Mouse (Mus musculus): ENCODE measurements around the gene Zfp597. TPM values are rescaled to one million over a fixed set of nuclear protein-coding genes. Genes with fewer than 3 reads are reported as not detected.

Gene Zfp597
- 3.6 and 4.3 TPM in 2 replicates for polyA plus RNA-seq (2015; fragmentation: Nextera tagmentation; extraction: Ambion mirVana)

GRCm38 (mm10) chr16:3884201-3885064, at the start of gene Zfp597, which contains the start of gene Gm20695:
Gene Zfp597 (minus strand): TSS chr16:3884561.
Gene Gm20695 (plus strand): TSS chr16:3884648.
- Histone ChIP-seq H3K4me1 (ENCODE audit: control insufficient read depth, insufficient read depth, low read length) (peaks cover 12% of the 10 kb centered on the region), H3K4me3 (ENCODE audit: low read length) (peak within 1 kb of the TSS; percentile 98), H3K27ac (ENCODE audit: low read length) (peak within 1 kb of the TSS; percentile 96), H3K27me3 (replicated peaks; ENCODE audit: control insufficient read depth, insufficient read depth, low read length) (no peaks in the 10 kb centered on the region), H3K9me3 (ENCODE audit: control insufficient read depth, low read length) (no peaks in the 10 kb centered on the region), H3K9ac (ENCODE audit: low read depth, low read length) (peak within 1 kb of the TSS; percentile 93), H3K4me2 (ENCODE audit: low read depth, low read length) (peak within 1 kb of the TSS; percentile 63), H3K36me3 (ENCODE audit: control insufficient read depth, insufficient read depth, low read length) (no peaks in the 10 kb centered on the region)
- under 1% methylated on average over 79 of the region's 88 CpGs for WGBS
- ATAC-seq, result peak; percentile 99

- H3K27ac ChIP-seq (ENCODE audit: low read length), result no peak overlapping the region
- H3K36me3 ChIP-seq (ENCODE audit: control insufficient read depth, insufficient read depth, low read length), result peaks cover 13% of the 10 kb centered on the region
- WGBS, result 92% methylated on average over 1 of the region's 1 CpGs
- H3K27me3 ChIP-seq (replicated peaks; ENCODE audit: control insufficient read depth, insufficient read depth, low read length), result no peaks in the 10 kb centered on the region
- no peaks in the 10 kb centered on the region for H3K4me1 ChIP-seq (ENCODE audit: control insufficient read depth, insufficient read depth, low read length)
- no peak overlapping the region for H3K9ac ChIP-seq (ENCODE audit: low read depth, low read length)
- no peak overlapping the region for H3K4me3 ChIP-seq (ENCODE audit: low read length)
- H3K9me3 ChIP-seq (ENCODE audit: control insufficient read depth, low read length), result no peaks in the 10 kb centered on the region
- no peak for ATAC-seq
- no peak overlapping the region for H3K4me2 ChIP-seq (ENCODE audit: low read depth, low read length)
Measured at GRCm38 (mm10) chr16:3934091-3934490, 49.7 kb upstream of the Zfp597 start.

- 87% methylated on average over 6 of the region's 6 CpGs for WGBS
- Histone ChIP-seq H3K27me3 (replicated peaks; ENCODE audit: control insufficient read depth, insufficient read depth, low read length) (no peaks in the 10 kb centered on the region), H3K27ac (ENCODE audit: low read length) (no peak overlapping the region), H3K4me2 (ENCODE audit: low read depth, low read length) (no peak overlapping the region), H3K9ac (ENCODE audit: low read depth, low read length) (no peak overlapping the region), H3K36me3 (ENCODE audit: control insufficient read depth, insufficient read depth, low read length) (peaks cover 11% of the 10 kb centered on the region), H3K9me3 (ENCODE audit: control insufficient read depth, low read length) (no peaks in the 10 kb centered on the region), H3K4me3 (ENCODE audit: low read length) (no peak overlapping the region), H3K4me1 (ENCODE audit: control insufficient read depth, insufficient read depth, low read length) (no peaks in the 10 kb centered on the region)
- ATAC-seq, result no peak
Measured at GRCm38 (mm10) chr16:3933536-3933935, 49.2 kb upstream of the Zfp597 start.

- peaks cover 12% of the 10 kb centered on the region for H3K36me3 ChIP-seq (ENCODE audit: control insufficient read depth, insufficient read depth, low read length)
- H3K27me3 ChIP-seq (replicated peaks; ENCODE audit: control insufficient read depth, insufficient read depth, low read length), result no peaks in the 10 kb centered on the region
- no peak overlapping the region for H3K9ac ChIP-seq (ENCODE audit: low read depth, low read length)
- no peaks in the 10 kb centered on the region for H3K9me3 ChIP-seq (ENCODE audit: control insufficient read depth, low read length)
- ATAC-seq, result no peak
- H3K4me3 ChIP-seq (ENCODE audit: low read length), result no peak overlapping the region
- no peak overlapping the region for H3K27ac ChIP-seq (ENCODE audit: low read length)
- WGBS, result 76% methylated on average over 7 of the region's 7 CpGs
- H3K4me2 ChIP-seq (ENCODE audit: low read depth, low read length), result no peak overlapping the region
- H3K4me1 ChIP-seq (ENCODE audit: control insufficient read depth, insufficient read depth, low read length), result no peaks in the 10 kb centered on the region
Measured at GRCm38 (mm10) chr16:3929151-3929550, 44.8 kb upstream of the Zfp597 start.

GRCm38 (mm10) chr16:3928582-3928981, 44.2 kb upstream of the Zfp597 start:
- Histone ChIP-seq H3K4me1 (ENCODE audit: control insufficient read depth, insufficient read depth, low read length) (no peaks in the 10 kb centered on the region), H3K4me3 (ENCODE audit: low read length) (no peak overlapping the region), H3K9me3 (ENCODE audit: control insufficient read depth, low read length) (no peaks in the 10 kb centered on the region), H3K27ac (ENCODE audit: low read length) (no peak overlapping the region), H3K4me2 (ENCODE audit: low read depth, low read length) (no peak overlapping the region), H3K9ac (ENCODE audit: low read depth, low read length) (no peak overlapping the region), H3K36me3 (ENCODE audit: control insufficient read depth, insufficient read depth, low read length) (peaks cover 8% of the 10 kb centered on the region), H3K27me3 (replicated peaks; ENCODE audit: control insufficient read depth, insufficient read depth, low read length) (no peaks in the 10 kb centered on the region)
- no peak for ATAC-seq
- 43% methylated on average over 1 of the region's 1 CpGs for WGBS

GRCm38 (mm10) chr16:3923966-3924365, 39.6 kb upstream of the Zfp597 start:
- H3K36me3 ChIP-seq (ENCODE audit: control insufficient read depth, insufficient read depth, low read length), result peaks cover 10% of the 10 kb centered on the region

GRCm38 (mm10) chr16:3923515-3923914, 39.2 kb upstream of the Zfp597 start:
- Histone ChIP-seq H3K36me3 (ENCODE audit: control insufficient read depth, insufficient read depth, low read length) (peaks cover 10% of the 10 kb centered on the region), H3K27me3 (replicated peaks; ENCODE audit: control insufficient read depth, insufficient read depth, low read length) (no peaks in the 10 kb centered on the region), H3K4me1 (ENCODE audit: control insufficient read depth, insufficient read depth, low read length) (no peaks in the 10 kb centered on the region), H3K9me3 (ENCODE audit: control insufficient read depth, low read length) (no peaks in the 10 kb centered on the region), H3K9ac (ENCODE audit: low read depth, low read length) (no peak overlapping the region), H3K27ac (ENCODE audit: low read length) (no peak overlapping the region), H3K4me3 (ENCODE audit: low read length) (no peak overlapping the region), H3K4me2 (ENCODE audit: low read depth, low read length) (no peak overlapping the region)
- WGBS, result 86% methylated on average over 3 of the region's 3 CpGs
- ATAC-seq, result no peak

More at GRCm38 (mm10) chr16:3923966-3924365, 39.6 kb upstream of the Zfp597 start:
- Histone ChIP-seq H3K9me3 (ENCODE audit: control insufficient read depth, low read length) (no peaks in the 10 kb centered on the region), H3K4me1 (ENCODE audit: control insufficient read depth, insufficient read depth, low read length) (no peaks in the 10 kb centered on the region), H3K27me3 (replicated peaks; ENCODE audit: control insufficient read depth, insufficient read depth, low read length) (no peaks in the 10 kb centered on the region), H3K9ac (ENCODE audit: low read depth, low read length) (no peak overlapping the region), H3K27ac (ENCODE audit: low read length) (no peak overlapping the region), H3K4me3 (ENCODE audit: low read length) (no peak overlapping the region), H3K4me2 (ENCODE audit: low read depth, low read length) (no peak overlapping the region)
- WGBS, result 87% methylated on average over 4 of the region's 4 CpGs
- no peak for ATAC-seq

- Histone ChIP-seq H3K4me3 (ENCODE audit: low read length) (no peak overlapping the region), H3K27ac (ENCODE audit: low read length) (no peak overlapping the region), H3K4me2 (ENCODE audit: low read depth, low read length) (no peak overlapping the region), H3K9me3 (ENCODE audit: control insufficient read depth, low read length) (no peaks in the 10 kb centered on the region), H3K27me3 (replicated peaks; ENCODE audit: control insufficient read depth, insufficient read depth, low read length) (no peaks in the 10 kb centered on the region), H3K9ac (ENCODE audit: low read depth, low read length) (no peak overlapping the region), H3K36me3 (ENCODE audit: control insufficient read depth, insufficient read depth, low read length) (peaks cover 7% of the 10 kb centered on the region), H3K4me1 (ENCODE audit: control insufficient read depth, insufficient read depth, low read length) (no peaks in the 10 kb centered on the region)
- ATAC-seq, result no peak
- WGBS, result 84% methylated on average over 2 of the region's 2 CpGs
Measured at GRCm38 (mm10) chr16:3920756-3921155, 36.4 kb upstream of the Zfp597 start.

GRCm38 (mm10) chr16:3909118-3909517, 24.8 kb upstream of the Zfp597 start:
- WGBS, result 5% methylated on average over 20 of the region's 20 CpGs
- ATAC-seq, result no peak
- no peaks in the 10 kb centered on the region for H3K27me3 ChIP-seq (replicated peaks; ENCODE audit: control insufficient read depth, insufficient read depth, low read length)
- H3K9me3 ChIP-seq (ENCODE audit: control insufficient read depth, low read length), result no peaks in the 10 kb centered on the region
- peaks cover 3% of the 10 kb centered on the region; the same call in 1 of the 2 replicates for H3K36me3 ChIP-seq (ENCODE audit: control insufficient read depth, insufficient read depth, low read length)
- peak overlapping the region; percentile 61 for H3K4me3 ChIP-seq (ENCODE audit: low read length)
- H3K4me2 ChIP-seq (ENCODE audit: low read depth, low read length), result peak overlapping the region; percentile 83
- peak overlapping the region; percentile 21; the same call in 1 of the 2 replicates for H3K27ac ChIP-seq (ENCODE audit: low read length)
- peak overlapping the region; percentile 80 for H3K9ac ChIP-seq (ENCODE audit: low read depth, low read length)
- H3K4me1 ChIP-seq (ENCODE audit: control insufficient read depth, insufficient read depth, low read length), result peaks cover 4% of the 10 kb centered on the region; the same call in 1 of the 2 replicates
